Mouse (Mus musculus): Measurements from ENCODE around the gene Ppp2r5d. TPM values are rescaled to one million over a fixed set of nuclear protein-coding genes. Genes with fewer than 3 reads are reported as not detected.

The Ppp2r5d gene
- total and polyA plus RNA-seq, 2 experiments from 2014 or later = 94.1 to 128 TPM

DNA sequence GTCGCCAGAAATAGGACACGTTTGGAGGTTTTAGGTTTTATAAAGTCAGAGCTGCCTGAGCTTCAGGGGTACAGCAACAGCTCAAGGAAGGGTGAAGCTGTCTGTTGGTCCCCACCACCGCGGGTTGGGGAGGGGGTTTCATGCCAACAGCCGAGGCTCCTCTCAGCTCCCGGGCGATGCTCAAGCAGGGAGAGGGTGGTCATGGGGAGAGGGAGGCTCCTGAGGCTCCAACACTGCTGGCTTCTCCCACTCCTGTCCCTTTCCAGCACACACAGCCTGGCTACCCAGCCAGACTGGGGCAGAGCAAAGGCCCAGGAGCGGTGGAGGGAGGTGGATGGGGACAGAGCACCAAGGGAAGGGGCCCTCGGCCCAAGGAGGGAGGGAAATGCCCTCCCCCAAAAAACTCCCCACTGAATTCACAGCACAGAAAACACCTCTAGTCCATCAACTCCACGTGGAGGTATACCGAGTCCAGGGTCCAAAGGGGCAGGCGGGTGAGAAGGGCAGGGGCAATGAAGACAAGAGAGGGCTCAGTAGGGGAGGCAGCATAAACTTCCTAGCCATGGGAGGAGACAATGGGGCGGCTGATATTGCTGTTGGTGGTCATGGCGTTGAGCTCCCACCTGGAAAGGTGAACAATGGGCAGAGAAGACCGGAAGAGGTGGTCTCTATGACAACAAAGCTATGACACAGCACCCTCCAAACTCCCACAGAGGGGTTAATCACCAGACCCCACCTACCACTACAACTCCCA lies 30.2 kb downstream of the Ppp2r5d start:
- TF ChIP-seq CTCF (IDR thresholded peaks at IDR 0.05) = no peak
- H3K4me1 ChIP-seq (ENCODE audit: insufficient read depth, low read length) = peaks cover 21% of the 10 kb centered on the region; the same call in 1 of the 2 replicates
- peak overlapping the region; percentile 33 for H3K27ac ChIP-seq (ENCODE audit: low read depth, low read length)
- WGBS = 17% methylated on average over 15 of the region's 15 CpGs
- H3K27me3 ChIP-seq (ENCODE audit: insufficient read depth, low read length) = no peaks in the 10 kb centered on the region
- peak overlapping the region; percentile 55 for H3K9ac ChIP-seq (replicated peaks; ENCODE audit: low read length, poor library complexity, severe bottlenecking)
- ATAC-seq (ENCODE audit: low FRiP score) (peak; percentile 10; the same call in 1 of the 2 replicates), DNase-seq (ENCODE audit: low spot score) (no peak)
- no peaks in the 10 kb centered on the region for H3K9me3 ChIP-seq (ENCODE audit: low read length)
- peak overlapping the region; percentile 83 for H3K4me2 ChIP-seq (ENCODE audit: low read depth, low read length, poor library complexity, severe bottlenecking)
- peaks cover 47% of the 10 kb centered on the region for H3K36me3 ChIP-seq (ENCODE audit: insufficient read depth, low read length)
- peak overlapping the region; percentile 58 for H3K4me3 ChIP-seq (ENCODE audit: low read depth, low read length)

DNA sequence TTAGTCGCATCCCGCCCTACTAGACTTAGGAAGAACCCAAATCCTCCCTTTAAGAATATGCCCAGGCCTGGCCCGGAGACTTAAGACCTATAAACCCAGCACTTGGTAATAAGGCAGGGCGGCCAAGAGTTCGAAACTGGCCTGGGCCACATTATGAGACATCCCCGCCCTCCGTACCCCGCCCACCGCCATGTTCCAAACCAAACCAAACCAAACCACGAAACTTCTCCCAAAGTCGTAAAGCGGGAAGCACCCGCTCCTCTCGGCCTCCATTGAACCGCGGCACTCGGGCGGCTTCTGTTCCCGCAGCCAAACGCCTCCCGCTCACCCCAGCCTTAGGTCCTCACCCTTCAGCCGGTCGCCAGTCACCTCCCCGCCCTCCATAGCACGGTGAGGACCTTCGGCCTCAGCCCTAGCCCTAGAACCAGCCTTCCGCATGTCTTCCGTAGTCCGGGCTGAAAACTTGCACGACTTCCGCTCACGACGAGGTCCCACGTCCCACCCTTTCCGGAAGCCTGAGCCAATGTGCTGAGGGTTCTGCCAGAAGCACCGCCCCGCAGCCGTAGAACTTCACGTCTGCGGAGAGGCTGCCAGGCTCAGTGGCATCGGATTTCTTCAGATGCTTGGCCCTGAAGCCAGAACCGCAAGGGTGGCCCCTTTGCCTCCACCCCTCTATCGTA lies 30.9 kb downstream of the Ppp2r5d start, which contains the start of gene Rrp36:
Gene Rrp36 (minus strand): TSS at position 503 of the 680 bp plus-strand sequence.
- under 1% methylated on average over 43 of the region's 43 CpGs for WGBS
- Histone ChIP-seq H3K4me1 (ENCODE audit: insufficient read depth, low read length) (peaks cover 14% of the 10 kb centered on the region; the same call in 1 of the 2 replicates), H3K4me2 (ENCODE audit: low read depth, low read length, poor library complexity, severe bottlenecking) (peak within 1 kb of the TSS; percentile 83), H3K27me3 (ENCODE audit: insufficient read depth, low read length) (no peaks in the 10 kb centered on the region), H3K9me3 (ENCODE audit: low read length) (no peaks in the 10 kb centered on the region), H3K27ac (ENCODE audit: low read depth, low read length) (peak within 1 kb of the TSS; percentile 55), H3K9ac (replicated peaks; ENCODE audit: low read length, poor library complexity, severe bottlenecking) (peak within 1 kb of the TSS; percentile 55), H3K4me3 (ENCODE audit: low read depth, low read length) (peak within 1 kb of the TSS; percentile 58), H3K36me3 (ENCODE audit: insufficient read depth, low read length) (peaks cover 52% of the 10 kb centered on the region)
- peak; percentile 85 for ATAC-seq (ENCODE audit: low FRiP score)
- TF ChIP-seq CTCF (IDR thresholded peaks at IDR 0.05) = no peak
- DNase-seq (ENCODE audit: low spot score) = peak; percentile 95

DNA sequence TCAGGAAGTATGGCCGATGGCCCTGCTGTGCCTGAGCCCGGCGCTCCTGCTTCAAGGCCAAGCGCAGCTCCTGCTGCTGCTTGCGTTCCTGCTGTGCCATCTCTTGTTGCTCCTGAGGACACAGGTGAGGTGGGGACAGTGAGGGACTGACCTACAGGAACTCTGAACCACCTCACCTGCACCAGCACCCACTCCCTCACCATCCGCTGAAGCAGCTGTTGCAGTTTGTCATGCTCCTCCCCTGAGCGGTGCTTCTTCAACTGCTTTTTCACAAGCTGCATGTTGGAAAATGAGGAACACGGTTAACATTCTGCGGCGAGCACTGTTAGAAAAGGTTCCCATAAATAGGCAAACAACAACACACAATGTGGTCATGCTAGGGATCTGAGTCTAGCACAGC lies 35.0 kb downstream of the Ppp2r5d start:
- DNase-seq (ENCODE audit: low spot score) (no peak), ATAC-seq (ENCODE audit: low FRiP score) (no peak)
- Histone ChIP-seq H3K27ac (ENCODE audit: low read depth, low read length) (no peak overlapping the region), H3K9ac (replicated peaks; ENCODE audit: low read length, poor library complexity, severe bottlenecking) (no peak overlapping the region), H3K9me3 (ENCODE audit: low read length) (no peaks in the 10 kb centered on the region), H3K27me3 (ENCODE audit: insufficient read depth, low read length) (no peaks in the 10 kb centered on the region), H3K4me1 (ENCODE audit: insufficient read depth, low read length) (peaks cover 10% of the 10 kb centered on the region; the same call in 1 of the 2 replicates), H3K4me3 (ENCODE audit: low read depth, low read length) (no peak overlapping the region), H3K36me3 (ENCODE audit: insufficient read depth, low read length) (peaks cover 34% of the 10 kb centered on the region), H3K4me2 (ENCODE audit: low read depth, low read length, poor library complexity, severe bottlenecking) (no peak overlapping the region)
- 94% methylated on average over 10 of the region's 10 CpGs for WGBS
- no peak for TF ChIP-seq CTCF (IDR thresholded peaks at IDR 0.05)

DNA sequence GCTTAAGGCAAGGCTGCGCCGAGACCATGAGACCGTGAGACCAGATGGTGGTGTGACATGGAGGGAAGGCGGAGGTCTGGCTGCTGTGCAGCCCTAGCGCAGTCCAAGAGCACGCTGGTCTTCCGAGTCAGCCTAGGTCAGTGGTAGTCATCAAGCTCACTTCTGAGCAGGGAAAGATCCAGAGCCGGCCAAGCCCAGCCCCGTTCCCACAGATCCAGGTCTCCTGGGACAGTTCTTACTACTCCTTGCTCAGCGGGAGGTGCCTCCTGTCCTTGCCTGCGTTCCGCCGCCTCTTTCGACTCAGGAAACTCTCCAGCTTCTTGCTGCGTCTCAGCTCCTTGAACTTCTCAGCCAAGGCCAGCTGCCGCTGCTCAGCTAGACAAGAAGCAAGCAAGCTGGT lies 37.2 kb downstream of the Ppp2r5d start:
- Histone ChIP-seq H3K4me2 (ENCODE audit: low read depth, low read length, poor library complexity, severe bottlenecking) (no peak overlapping the region), H3K27ac (ENCODE audit: low read depth, low read length) (no peak overlapping the region), H3K9me3 (ENCODE audit: low read length) (no peaks in the 10 kb centered on the region), H3K9ac (replicated peaks; ENCODE audit: low read length, poor library complexity, severe bottlenecking) (no peak overlapping the region), H3K27me3 (ENCODE audit: insufficient read depth, low read length) (no peaks in the 10 kb centered on the region), H3K4me3 (ENCODE audit: low read depth, low read length) (no peak overlapping the region), H3K4me1 (ENCODE audit: insufficient read depth, low read length) (no peaks in the 10 kb centered on the region), H3K36me3 (ENCODE audit: insufficient read depth, low read length) (peaks cover 51% of the 10 kb centered on the region)
- DNase-seq (ENCODE audit: low spot score) = no peak
- ATAC-seq (ENCODE audit: low FRiP score) = no peak
- no peak for TF ChIP-seq CTCF (IDR thresholded peaks at IDR 0.05)
- WGBS = 85% methylated on average over 16 of the region's 16 CpGs

DNA sequence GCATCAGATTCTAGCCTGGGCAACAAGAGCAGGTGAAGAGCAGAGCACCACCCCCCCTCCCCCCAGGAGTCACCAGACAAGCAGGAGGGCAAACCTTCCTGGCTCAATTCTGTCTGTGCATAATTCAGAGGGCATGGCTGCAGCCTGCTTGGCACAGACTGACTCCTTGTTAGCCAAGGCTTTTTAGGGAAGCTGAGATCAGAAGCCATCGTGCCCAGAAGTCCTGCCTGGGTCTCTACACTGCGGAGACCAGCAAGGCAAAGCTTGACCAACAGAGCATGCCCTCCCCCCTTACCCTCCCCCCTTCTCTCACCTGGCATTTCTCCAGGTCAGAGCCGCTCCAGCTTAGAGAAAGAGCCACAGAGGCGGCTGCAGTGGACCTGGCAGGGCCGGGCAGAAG lies 42.2 kb downstream of the Ppp2r5d start:
- no peak overlapping the region for H3K9ac ChIP-seq (replicated peaks; ENCODE audit: low read length, poor library complexity, severe bottlenecking)
- H3K4me3 ChIP-seq (ENCODE audit: low read depth, low read length) = no peak overlapping the region
- no peak for DNase-seq (ENCODE audit: low spot score)
- H3K36me3 ChIP-seq (ENCODE audit: insufficient read depth, low read length) = peaks cover 78% of the 10 kb centered on the region
- no peaks in the 10 kb centered on the region for H3K27me3 ChIP-seq (ENCODE audit: insufficient read depth, low read length)
- H3K4me2 ChIP-seq (ENCODE audit: low read depth, low read length, poor library complexity, severe bottlenecking) = no peak overlapping the region
- WGBS = 87% methylated on average over 5 of the region's 5 CpGs
- H3K9me3 ChIP-seq (ENCODE audit: low read length) = no peaks in the 10 kb centered on the region
- no peaks in the 10 kb centered on the region for H3K4me1 ChIP-seq (ENCODE audit: insufficient read depth, low read length)
- TF ChIP-seq CTCF (IDR thresholded peaks at IDR 0.05) = no peak
- no peak for ATAC-seq (ENCODE audit: low FRiP score)
- H3K27ac ChIP-seq (ENCODE audit: low read depth, low read length) = no peak overlapping the region

DNA sequence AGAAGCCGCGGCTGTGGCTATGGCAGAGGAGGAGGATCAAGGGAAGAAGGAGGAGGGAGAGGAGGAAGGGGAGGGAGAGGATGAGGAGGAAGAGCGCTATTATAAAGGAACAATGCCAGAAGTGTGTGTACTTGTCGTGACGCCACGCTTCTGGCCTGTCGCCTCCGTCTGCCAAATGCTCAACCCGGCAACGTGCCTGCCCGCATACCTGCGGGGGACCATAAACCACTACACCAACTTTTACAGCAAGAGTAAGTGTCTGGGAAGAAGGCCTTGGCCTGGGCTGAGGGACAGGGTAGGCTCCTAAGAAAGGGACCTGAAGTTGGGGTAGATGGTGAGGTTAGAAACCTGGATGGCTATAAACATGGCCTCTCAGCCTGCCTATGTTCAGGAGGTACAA lies 42.9 kb downstream of the Ppp2r5d start:
- Histone ChIP-seq H3K9me3 (ENCODE audit: low read length) (no peaks in the 10 kb centered on the region), H3K4me1 (ENCODE audit: insufficient read depth, low read length) (no peaks in the 10 kb centered on the region), H3K27ac (ENCODE audit: low read depth, low read length) (no peak overlapping the region), H3K36me3 (ENCODE audit: insufficient read depth, low read length) (peaks cover 82% of the 10 kb centered on the region), H3K9ac (replicated peaks; ENCODE audit: low read length, poor library complexity, severe bottlenecking) (no peak overlapping the region), H3K4me2 (ENCODE audit: low read depth, low read length, poor library complexity, severe bottlenecking) (no peak overlapping the region), H3K4me3 (ENCODE audit: low read depth, low read length) (no peak overlapping the region), H3K27me3 (ENCODE audit: insufficient read depth, low read length) (no peaks in the 10 kb centered on the region)
- TF ChIP-seq CTCF (IDR thresholded peaks at IDR 0.05) = no peak
- no peak for DNase-seq (ENCODE audit: low spot score)
- 89% methylated on average over 12 of the region's 12 CpGs for WGBS
- no peak for ATAC-seq (ENCODE audit: low FRiP score)

Data from midbrain, postnatal 0 days (tissue).